Mouse (Mus musculus): ENCODE results near the gene Myo5c. TPM values are rescaled to one million over a fixed set of nuclear protein-coding genes. Genes with fewer than 3 reads are reported as not detected.
A peak's percentile ranks its signal among the peaks of the same experiment; 100 is the strongest.

Gene Myo5c
- total RNA-seq, 2 experiments from 2014 or later, result 0.59 to 0.81 TPM

GRCm38 (mm10) chr9:75232860-75233259 is 1.0 kb downstream of the Myo5c start:
- H3K27ac ChIP-seq, result no peak overlapping the region
- no peak for DNase-seq (ENCODE audit: low spot score in 2 of 2)
- TF ChIP-seq CTCF (conservative IDR thresholded peaks at IDR 0.05), result no peak
- H3K4me3 ChIP-seq, result no peak overlapping the region

- Histone ChIP-seq H3K27ac (no peak overlapping the region), H3K4me3 (no peak overlapping the region)
- DNase-seq (ENCODE audit: low spot score in 2 of 2), result no peak
- TF ChIP-seq CTCF (conservative IDR thresholded peaks at IDR 0.05), result no peak
These were observed 2.5 kb downstream of the Myo5c start for GRCm38 (mm10) chr9:75234271-75234741.

GRCm38 (mm10) chr9:75234983-75235627 is 3.3 kb downstream of the Myo5c start:
- TF ChIP-seq CTCF (conservative IDR thresholded peaks at IDR 0.05), result no peak
- Histone ChIP-seq H3K27ac (peak overlapping the region; percentile 24; the same call in 1 of the 2 replicates), H3K4me3 (no peak overlapping the region)
- DNase-seq (ENCODE audit: low spot score in 2 of 2), result no peak

GRCm38 (mm10) chr9:75235696-75236095 is 3.9 kb downstream of the Myo5c start:
- no peak for DNase-seq (ENCODE audit: low spot score in 2 of 2)
- no peak overlapping the region for H3K4me3 ChIP-seq
- TF ChIP-seq CTCF (conservative IDR thresholded peaks at IDR 0.05), result no peak
- peak overlapping the region; percentile 12; the same call in 1 of the 2 replicates for H3K27ac ChIP-seq

- H3K4me3 ChIP-seq, result no peak overlapping the region
- no peak for DNase-seq (ENCODE audit: low spot score in 2 of 2)
- TF ChIP-seq CTCF (conservative IDR thresholded peaks at IDR 0.05), result no peak
- H3K27ac ChIP-seq, result no peak overlapping the region
These were observed 4.8 kb downstream of the Myo5c start for GRCm38 (mm10) chr9:75236416-75237308.

- TF ChIP-seq CTCF (conservative IDR thresholded peaks at IDR 0.05), result no peak
- H3K4me3 ChIP-seq, result no peak overlapping the region
- no peak overlapping the region for H3K27ac ChIP-seq
- no peak for DNase-seq (ENCODE audit: low spot score in 2 of 2)
These were observed 6.4 kb downstream of the Myo5c start for GRCm38 (mm10) chr9:75238179-75238578.

- no peak for TF ChIP-seq CTCF (conservative IDR thresholded peaks at IDR 0.05)
- no peak overlapping the region; the same call in 1 of the 2 replicates for H3K27ac ChIP-seq
- DNase-seq (ENCODE audit: low spot score in 2 of 2), result no peak
- H3K4me3 ChIP-seq, result no peak overlapping the region
These were observed 11.2 kb downstream of the Myo5c start for GRCm38 (mm10) chr9:75243052-75243451.

GRCm38 (mm10) chr9:75243730-75244406 is 12.0 kb downstream of the Myo5c start:
- TF ChIP-seq CTCF (conservative IDR thresholded peaks at IDR 0.05), result no peak
- no peak overlapping the region; the same call in 1 of the 2 replicates for H3K27ac ChIP-seq
- no peak for DNase-seq (ENCODE audit: low spot score in 2 of 2)
- H3K4me3 ChIP-seq, result no peak overlapping the region

- peak; percentile 61 for TF ChIP-seq CTCF (conservative IDR thresholded peaks at IDR 0.05)
- no peak for DNase-seq (ENCODE audit: low spot score in 2 of 2)
- Histone ChIP-seq H3K27ac (no peak overlapping the region), H3K4me3 (no peak overlapping the region)
These were observed 12.7 kb downstream of the Myo5c start for GRCm38 (mm10) chr9:75244527-75244926.

GRCm38 (mm10) chr9:75246080-75246930 is 14.5 kb downstream of the Myo5c start:
- DNase-seq (ENCODE audit: low spot score in 2 of 2), result no peak
- no peak for TF ChIP-seq CTCF (conservative IDR thresholded peaks at IDR 0.05)
- no peak overlapping the region for H3K27ac ChIP-seq
- H3K4me3 ChIP-seq, result no peak overlapping the region

GRCm38 (mm10) chr9:75247870-75248269 is 16.1 kb downstream of the Myo5c start:
- Histone ChIP-seq H3K27ac (no peak overlapping the region), H3K4me3 (no peak overlapping the region)
- TF ChIP-seq CTCF (conservative IDR thresholded peaks at IDR 0.05), result no peak
- DNase-seq (ENCODE audit: low spot score in 2 of 2), result no peak

GRCm38 (mm10) chr9:75248359-75248758 is 16.5 kb downstream of the Myo5c start:
- no peak overlapping the region for H3K27ac ChIP-seq
- no peak for DNase-seq (ENCODE audit: low spot score in 2 of 2)
- H3K4me3 ChIP-seq, result no peak overlapping the region
- TF ChIP-seq CTCF (conservative IDR thresholded peaks at IDR 0.05), result no peak

All from layer of hippocampus, adult 2 months (tissue).